Mouse (Mus musculus) heart, postnatal 4 days (tissue): ENCODE measurements around the gene Tfdp1. TPM values are rescaled to one million over a fixed set of nuclear protein-coding genes. Genes with fewer than 3 reads are reported as not detected.
"Not testable (repeated sequence)": the region's sequence is repeated elsewhere in the genome, so short reads cannot be mapped to it uniquely, and the experiment has no call there.

Source experiments
- DNase-seq: peaks from one replicate; pipeline ENCODE4 v3.0.0; 2021
- total RNA-seq, 2 experiments: library from RNA; stranded (reverse); gene quantifications; 2 replicates each; pipeline ENCODE4 v1.2.3; 2021

The Tfdp1 gene
- 10 to 100 TPM; 74.4 to 82.5 TPM for total RNA-seq

DNA sequence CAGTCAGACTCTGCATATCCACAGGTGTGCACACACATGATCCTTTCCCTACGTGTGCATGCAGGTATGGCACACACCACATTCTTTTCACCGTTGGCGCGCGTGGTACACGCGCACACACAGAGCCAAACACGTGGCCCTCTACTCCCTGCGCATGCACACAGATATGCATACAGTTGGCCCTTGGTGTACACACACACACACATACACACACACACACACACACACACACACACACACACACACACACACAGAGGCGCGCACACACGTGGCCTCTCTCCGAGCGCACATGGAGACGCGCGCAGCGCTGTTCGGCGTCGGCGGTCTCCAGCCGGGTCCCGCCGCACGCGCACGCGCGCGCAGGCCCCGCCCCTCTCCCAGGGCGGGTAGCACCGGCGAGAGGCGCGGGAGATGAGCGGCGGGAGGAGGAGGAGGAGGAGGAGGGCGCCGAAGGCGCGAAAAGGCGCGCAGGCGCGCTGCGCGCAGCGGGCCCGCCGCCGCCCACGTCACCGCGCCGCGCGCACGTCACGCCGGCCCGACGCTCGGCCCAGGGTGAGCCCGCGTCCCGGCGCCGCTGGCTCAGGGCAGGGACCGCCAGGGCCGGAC is at the start of gene Tfdp1:
Gene Tfdp1, plus strand, starts transcription at position 497 of the 606 bp plus-strand sequence.
- DNase-seq = peak; percentile 83

DNA sequence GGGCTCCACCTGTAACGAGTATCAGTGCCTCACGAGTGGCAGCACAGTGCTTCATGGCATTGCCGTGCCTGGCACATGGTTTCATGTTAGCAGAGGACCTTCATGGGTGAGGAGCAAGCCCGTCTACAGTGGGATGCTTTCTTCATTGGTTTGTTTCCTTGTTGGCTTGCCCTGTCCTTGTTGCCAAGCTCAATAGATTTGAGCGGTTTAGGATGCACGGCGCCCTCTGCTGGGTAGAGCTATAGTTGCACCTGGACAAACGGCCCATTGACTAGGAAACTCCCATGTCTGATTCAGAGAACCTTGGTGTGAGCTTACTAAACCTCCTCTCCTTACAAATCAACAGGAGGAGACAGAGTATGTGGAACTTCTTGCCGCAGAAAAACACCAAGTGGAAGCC is 46.2 kb upstream of the Tfdp1 start:
- DNase-seq = peak; percentile 84

DNA sequence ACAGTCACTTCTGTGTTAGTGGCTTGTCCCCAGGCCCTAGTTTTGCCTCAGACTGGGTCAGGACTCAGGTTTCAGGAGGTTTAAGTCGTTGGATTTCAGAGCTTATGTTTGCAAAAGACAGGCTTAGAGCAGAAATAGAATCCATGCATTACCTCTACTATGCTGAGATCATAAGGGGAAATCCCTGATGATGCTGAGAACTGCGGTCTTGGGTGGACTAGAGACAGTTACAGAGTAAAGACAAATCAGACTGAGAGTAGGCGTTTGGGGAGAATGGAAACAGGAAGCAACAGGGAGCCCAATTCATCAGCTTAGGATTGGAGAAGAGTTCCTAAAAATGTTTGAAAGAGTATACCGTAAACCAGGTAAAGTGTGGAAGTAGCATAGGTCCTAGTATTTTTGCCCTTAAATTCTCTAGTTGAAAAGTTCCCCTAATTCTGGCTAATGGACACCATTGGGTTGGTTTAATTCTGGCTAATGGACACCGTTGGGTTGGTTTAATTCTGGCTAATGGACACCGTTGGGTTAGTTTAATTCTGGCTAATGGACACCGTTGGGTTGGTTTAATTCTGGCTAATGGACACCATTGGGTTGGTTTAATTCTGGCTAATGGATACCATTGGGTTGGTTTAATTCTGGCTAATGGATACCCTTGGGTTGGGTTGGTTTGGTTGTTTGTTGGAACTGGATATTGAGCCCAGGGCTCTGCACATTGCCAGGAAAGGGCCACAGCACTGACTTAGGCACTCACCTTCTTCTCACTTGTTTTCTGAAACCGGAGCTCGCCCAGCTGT is 44.7 kb upstream of the Tfdp1 start:
- no peak for DNase-seq

DNA sequence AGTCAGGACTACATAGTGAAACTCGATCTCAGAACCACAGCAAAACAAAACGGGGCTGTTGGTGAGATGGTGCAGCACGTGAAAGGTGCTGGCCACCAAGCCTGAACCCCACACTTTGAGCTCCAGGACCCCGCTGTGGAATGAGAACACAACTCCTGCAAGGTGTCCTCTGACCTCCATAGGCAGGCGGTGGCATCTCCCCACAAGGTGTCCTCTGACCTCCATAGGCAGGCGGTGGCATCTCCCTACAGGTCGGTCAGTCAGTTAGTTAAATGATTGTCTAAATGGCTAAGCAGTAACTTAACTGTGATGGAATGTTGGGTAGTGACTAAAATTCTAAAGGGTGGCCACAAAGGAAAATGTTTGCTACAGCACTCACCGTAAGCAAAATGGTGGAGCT is 39.0 kb upstream of the Tfdp1 start:
- no peak for DNase-seq

DNA sequence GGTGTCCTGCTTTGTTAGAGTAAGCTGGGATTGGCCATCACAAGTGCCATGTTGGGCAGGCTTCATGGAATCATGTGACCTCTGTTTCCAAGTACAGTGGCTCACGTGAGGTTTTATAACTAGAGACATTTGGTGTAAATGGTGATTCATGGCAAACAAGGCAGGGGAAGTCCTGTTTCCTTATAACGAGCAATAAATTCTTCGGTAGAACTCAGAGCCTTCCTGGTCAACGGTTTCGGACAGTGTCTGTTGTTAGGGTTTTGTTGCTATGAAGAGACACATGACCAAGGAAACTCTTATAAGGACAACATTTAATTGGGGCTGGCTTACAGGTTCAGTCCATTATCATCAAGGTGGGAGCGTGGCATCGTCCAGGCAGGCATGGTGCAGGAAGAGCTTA is 37.5 kb upstream of the Tfdp1 start:
- DNase-seq = no peak

DNA sequence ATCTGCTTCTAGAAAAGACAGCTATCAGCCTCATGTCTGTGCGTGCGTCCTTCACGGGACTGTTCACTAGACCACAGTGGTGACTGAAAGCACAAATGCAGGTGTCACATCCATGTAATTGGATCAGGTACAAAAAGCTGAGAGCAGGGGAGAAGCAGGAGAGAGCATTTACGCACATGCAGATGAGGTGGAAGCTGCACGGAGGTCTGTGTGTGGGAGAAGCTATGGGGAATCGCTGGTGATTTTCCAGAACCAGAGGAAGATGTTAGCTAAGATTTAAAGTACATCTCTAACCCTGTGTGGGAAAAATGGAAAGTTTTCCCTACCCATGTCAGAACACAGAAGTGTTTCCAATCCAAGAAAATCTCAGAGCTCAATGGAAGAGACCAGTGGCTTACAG is 33.1 kb upstream of the Tfdp1 start:
- no peak for DNase-seq

DNA sequence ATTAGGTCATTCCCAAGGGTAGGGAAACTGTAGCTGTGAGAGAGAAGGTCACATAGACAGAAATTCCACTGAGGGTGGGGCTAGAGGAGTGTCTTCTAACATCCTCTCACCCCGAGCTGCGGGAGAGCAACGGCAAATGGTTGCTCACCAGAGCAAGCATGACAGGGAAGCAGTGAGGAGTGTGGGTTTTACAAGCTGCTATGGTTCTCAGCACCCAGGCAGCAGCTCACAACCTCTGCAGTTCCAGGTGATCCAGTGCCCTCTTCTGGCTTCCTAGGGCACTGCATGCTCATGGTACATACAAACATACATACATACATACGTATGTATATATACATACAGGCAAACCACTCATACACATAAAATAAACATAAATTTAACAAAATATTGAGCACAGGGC is 32.7 kb upstream of the Tfdp1 start:
- no peak for DNase-seq

DNA sequence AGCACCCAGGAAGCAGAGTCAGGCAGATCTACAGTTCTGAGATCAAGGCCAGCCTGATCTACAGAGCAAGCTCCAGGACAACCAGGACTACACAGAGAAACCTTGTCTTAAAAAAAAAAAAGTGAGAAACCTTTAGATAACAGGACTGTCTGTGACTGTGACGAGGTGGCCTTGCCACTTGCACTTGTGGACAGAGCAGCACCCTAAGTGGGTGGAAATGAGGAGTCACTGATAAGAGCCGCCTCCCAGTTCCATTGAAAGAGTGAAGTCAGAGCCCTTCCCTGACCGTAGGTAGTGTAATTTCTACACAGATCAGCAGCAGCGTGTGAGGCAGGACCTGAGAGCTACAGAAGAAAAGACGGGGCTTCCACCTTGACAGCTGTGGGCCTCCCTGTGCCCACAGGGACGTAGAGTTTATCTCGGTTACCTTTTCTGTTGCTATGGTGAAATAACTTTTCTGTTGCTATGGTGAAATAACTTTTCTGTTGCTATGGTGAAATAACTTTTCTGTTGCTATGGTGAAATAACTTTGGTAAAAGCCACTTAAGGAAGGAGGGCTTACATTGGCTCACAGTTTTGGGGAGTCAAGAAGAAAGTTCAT is 32.1 kb upstream of the Tfdp1 start:
- no peak for DNase-seq

DNA sequence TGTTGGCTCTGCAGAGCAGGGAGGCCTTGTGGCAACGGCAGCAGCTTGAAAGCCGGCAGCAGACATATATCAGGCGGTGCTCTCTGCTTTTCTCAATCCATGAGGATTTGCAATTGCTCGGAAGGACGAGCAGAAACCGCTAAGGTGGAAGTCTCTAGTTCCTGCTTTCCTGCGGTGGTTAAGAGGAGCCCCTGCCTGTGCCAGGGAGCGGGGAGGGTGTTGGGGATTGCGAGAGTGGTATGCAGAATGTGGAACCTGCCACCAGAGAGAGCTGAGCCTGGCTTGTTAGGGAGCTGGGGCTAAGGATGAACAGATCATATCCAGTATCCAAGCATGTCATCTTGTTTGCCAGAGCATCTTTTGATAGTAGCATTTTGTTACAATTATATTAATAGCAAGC is 31.6 kb upstream of the Tfdp1 start:
- no peak for DNase-seq

DNA sequence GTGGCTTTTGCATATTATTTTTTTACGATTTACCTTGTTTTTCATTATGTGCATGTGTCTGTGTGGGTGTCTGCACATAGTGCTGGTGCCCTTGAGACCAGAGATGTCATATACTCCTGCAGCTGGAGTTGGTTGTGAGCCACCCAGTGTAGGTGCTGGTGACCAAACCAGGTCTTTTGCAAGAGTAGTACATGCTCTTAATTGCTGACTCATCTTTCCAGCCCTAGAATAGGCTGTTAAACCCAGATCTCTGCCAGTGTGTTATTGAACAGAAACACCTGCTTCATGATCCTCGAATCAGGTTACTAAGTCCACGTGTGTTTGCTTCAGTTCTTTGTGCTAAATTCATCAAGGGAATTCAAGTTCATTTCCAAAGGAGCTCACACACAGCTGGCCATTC is 23.6 kb upstream of the Tfdp1 start:
- no peak for DNase-seq

DNA sequence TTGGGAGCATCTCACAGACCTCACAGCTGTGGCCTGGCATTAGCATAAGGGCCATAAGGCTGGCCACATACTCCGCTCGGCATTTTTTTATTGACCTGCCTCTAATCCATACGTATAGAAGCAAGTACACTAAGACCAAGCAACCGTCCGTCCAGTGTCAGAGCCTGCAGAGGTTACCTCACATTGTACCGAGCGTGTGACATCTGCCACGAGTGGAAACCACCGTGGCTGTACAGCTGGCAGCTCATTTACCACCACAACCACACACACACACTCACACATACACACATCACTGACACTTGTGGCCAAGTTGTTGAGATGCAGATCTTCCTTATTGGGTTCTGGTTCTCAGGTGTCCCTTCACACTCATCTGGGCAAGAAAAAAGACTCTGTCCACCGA is 21.9 kb upstream of the Tfdp1 start:
- DNase-seq = no peak

DNA sequence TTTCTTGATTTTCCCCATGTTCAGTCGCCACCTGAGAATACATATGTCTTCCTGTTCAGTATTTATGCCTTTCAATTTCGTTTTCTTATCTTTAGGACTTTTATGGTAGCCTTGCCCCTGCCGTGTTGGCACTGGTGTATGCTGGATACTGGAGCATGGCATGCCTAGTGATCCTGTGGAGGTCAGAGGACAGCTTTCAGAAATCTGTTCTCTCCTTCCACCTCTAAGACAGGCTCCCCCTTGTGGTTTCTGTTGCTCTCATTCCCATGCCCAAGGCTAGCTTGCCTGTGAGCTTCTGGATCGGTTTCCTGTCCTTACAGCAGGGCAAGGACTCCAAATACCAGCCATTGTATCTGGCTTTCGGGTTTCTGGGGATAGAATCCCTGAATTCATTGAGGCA is 12.0 kb upstream of the Tfdp1 start:
- DNase-seq = peak; percentile 38

DNA sequence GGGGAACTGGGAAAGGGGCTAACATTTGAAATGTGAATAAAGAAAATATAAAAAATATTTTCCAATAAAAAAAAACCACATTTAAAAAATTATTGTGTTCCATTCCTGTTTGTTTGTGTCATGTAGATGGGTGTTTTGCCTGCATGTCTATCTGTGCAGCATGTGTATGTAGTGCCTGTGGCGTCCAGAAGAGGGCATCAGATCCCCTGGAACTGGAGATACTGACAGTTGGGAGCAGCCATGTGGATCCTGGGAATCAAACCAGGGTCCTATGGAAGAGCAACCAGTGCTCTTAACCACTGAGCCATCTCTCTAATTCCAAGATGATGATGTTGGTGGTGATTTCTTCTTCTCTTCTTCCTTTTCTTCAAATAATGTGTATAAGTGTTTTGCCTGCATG is 3.9 kb upstream of the Tfdp1 start:
- no peak for DNase-seq

DNA sequence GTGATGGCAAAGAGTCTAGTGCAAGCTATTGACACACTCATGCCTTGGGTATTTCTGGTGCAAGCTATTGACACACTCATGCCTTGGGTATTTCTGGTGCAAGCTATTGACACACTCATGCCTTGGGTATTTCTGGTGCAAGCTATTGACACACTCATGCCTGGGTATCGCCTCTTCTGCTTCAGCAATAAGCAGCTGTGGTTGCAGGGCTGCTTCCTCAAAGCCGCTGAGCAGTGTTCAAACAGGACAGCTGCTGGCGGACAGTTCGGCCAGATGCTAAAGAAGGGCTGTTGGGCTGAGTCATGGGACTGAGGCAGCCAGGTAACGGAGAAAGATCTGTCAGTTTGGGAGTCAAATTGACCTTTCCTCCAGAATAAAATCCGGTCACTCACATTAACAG is 1.3 kb upstream of the Tfdp1 start:
- not testable (repeated sequence) for DNase-seq

DNA sequence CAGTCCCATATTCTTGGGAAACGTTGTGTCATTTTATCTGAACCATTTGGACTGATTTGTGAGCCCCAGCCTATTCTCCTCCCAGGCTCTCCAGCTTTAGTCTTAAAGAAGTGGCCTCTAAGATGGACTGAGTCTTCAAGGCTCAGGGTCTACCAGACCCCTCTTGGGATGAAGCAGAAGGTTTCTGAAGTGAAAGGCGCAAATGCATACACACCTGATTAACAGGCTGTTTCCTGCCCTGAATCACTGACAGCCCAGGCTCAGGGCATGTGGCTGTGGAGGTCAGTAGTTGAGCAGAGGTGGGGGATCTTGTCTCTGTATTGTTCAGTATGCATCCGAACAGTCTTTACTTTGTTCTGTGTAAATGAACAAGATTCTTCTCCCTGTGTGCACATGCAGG is 873 bp upstream of the Tfdp1 start:
- DNase-seq = no peak

DNA sequence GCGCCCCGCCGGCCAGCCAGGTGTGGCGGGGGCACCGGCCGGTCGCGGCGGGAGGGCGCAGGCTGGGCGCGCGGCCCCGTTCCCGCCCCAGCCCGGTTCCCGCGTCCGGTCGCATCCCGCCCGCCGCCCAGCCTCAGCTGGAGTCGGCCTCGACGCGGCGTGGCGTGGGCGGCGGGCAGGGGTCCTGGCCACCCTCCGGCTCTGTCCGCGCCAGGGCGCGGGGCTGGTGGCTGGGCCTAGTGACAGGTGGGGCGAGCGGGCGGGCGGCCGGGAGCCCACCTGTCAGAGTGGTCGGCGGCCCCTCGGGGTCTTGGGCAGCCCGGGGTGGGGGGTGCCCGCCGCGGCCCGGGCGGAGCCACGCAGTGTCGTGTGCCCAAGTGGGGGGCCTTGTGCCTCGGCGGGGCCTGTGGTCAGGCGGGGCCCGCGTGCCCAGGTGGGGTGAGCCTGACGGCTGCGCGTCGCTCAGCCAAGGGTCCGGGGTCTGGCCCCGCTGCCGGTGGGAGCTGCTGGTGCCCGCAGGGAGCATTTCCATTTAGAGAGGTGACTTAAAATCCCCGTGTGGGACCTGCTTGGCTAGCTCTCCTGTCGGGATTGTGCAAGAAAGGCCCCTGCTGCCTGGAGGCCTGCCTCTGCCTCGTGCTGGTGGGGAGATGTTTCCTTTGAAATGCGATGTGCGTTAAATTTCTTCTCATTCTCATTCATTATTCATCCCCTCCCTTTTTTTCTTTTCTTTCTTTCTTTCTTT is 522 bp downstream of the Tfdp1 start:
- DNase-seq = peak; percentile 44

DNA sequence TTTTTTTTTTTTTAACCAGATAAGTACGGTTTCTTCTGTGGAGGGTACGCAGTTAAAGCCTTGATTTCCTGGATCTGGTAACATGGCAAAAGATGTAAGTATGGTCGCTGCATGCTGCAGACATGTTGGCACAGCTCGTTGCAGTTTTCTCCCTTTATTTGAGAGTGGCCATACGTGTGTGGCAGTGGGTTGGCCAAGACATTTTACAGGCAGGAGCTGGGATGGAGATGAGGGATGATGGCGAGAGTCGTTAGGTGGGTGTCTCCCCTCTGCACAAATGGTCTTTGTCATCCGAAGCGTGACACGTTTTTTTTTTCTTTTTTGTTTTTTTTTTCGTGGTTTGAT is 1.1 kb downstream of the Tfdp1 start:
- DNase-seq = no peak

DNA sequence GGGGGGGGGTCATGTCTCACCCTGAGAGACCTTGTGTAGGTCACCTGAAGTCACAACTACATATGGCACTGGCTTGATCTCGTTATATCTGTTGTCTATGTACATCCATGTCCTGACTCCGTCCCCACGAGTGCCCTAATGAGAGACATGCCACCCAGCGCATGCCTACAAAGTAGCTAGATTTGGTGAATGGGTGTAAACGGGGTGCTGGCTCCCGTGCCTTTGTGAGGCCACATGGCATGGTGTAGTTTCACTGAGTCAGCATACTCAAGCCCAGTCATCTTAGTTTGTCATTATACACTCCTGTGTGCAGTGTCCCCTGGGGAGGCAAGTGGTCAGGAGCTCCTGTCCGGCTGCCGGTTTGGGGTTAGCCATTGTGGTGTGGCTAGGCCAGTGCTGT is 2.1 kb downstream of the Tfdp1 start:
- no peak for DNase-seq

DNA sequence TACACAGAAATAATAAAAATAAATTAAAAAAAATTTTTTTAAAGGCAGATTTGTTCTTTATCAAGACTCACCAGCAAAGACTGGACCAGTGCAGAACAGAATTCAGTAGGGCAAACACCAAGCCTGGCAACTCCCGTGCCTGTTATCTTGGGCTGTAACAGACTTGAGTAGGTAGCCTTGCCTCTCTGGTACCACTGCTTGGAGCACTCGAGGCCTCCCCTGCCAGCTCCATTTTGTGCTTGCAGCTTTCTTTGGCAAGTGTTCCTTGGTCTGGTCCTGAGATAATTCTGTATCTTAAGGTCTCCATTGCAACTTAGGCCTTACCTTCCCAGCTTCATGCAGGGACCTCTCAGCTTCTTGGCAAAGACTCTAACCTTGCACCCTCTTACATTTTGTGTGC is 3.8 kb downstream of the Tfdp1 start:
- no peak for DNase-seq

DNA sequence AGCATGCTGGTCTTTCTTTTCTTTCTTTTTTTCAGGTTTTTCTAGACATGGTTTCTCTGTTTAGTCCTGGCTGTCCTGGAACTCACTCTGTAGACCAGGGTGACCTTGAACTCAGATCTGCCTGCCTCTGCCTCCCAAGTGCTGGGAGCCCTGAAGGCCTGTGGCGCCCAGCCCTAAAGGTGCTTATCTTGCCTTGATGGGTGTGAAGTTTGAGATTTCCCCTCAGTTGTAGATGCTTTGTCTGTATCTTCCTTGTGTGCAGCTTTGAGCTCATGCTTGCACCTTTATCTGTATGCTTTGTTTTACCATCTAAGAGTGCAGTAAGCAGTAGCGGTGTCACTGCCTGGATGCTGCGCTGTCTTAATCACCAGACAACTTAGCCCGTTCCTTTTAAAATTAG is 4.6 kb downstream of the Tfdp1 start:
- DNase-seq = no peak

DNA sequence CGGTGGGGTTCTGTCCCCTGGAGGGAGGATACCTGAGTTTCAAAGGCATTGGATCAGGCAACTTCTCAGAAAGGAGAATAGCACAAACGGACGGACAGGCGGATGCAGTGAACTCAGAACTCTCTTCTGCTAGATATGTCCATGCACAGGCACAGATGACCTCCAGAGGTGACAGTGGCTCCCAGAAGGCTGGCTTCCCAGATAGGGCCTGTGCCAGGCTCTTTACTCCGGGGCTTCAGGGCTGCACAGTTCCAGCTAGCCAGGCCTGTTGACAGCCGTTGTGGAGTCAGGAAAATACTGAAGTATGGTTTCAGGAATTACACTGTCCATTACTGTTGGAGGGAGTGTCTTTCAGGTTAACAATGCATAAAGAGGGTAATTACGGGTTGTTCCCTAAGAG is 11.5 kb downstream of the Tfdp1 start:
- peak; percentile 52 for DNase-seq

DNA sequence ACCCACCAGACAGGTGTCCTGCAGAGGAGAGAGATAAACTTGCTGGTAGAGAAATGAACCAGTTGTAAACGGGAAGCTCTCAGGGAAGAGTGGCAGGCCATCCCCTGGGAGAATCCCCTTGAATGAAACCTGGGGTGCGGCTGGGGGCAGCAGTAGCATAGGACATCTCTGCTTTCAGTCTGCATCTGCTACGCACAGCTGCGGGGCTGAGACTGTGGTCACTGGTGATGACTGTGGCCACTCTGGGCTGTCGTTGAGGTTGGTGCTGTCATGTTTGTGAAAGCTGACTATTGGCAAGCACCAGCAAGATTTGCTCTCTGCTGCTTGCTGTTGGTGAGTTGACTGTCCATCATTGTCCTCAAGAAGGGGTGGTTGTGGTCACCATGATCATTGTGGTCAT is 13.0 kb downstream of the Tfdp1 start:
- DNase-seq = no peak

DNA sequence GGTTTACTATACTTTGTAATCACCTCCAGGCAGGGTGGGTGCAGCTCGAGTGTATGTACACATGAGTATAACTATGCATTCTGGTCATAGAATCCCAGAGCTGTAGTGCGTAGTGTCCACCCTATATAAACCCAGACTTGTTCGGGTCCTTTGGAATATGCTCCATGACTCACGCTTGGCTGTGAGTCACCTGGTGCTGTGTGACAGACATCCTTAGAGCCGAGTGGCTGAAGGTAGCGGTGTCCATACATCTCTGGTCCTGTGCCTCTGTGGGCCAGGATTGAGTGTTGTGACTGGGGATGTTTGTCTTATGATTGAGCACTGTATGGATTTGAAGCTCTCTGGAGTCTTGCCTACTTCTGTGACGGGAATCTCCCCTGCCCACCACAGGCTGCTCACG is 14.1 kb downstream of the Tfdp1 start:
- no peak for DNase-seq
